Mouse (Mus musculus) limb, embryonic 14.5 days (tissue): ENCODE data around the gene Serpina3m. TPM values are rescaled to one million over a fixed set of nuclear protein-coding genes. Genes with fewer than 3 reads are reported as not detected.

Source experiments
- ATAC-seq: fragments of 200-750 bp; cut with Nextera tagmentation; 2 replicates; pipeline ENCODE4 v1.8.0; 2017; ENCODE audit warnings: low read depth, moderate number of reproducible peaks, moderate TSS enrichment; ENCODE audit not compliant: low FRiP score
- DNase-seq: peaks from one replicate; pipeline ENCODE4 v3.0.0-alpha.2; 2015; ENCODE audit warnings: low spot score
- H3K27ac ChIP-seq: fragments of 300-500 bp; sonication (generic); replicated peaks from 2 replicates; pipeline ENCODE4 v1.5.1; 2014; ENCODE audit warnings: low read depth, mild to moderate bottlenecking, low read length, moderate library complexity, mixed read lengths
- H3K27me3 ChIP-seq: fragments of 300-500 bp; sonication (generic); 2 replicates; pipeline ENCODE4 v1.6.1; 2014; ENCODE audit warnings: low read length, mixed read lengths; ENCODE audit not compliant: control insufficient read depth, insufficient read depth
- H3K36me3 ChIP-seq: fragments of 300-500 bp; sonication (generic); 2 replicates; pipeline ENCODE4 v1.6.1; 2014; ENCODE audit warnings: mild to moderate bottlenecking, low read length, moderate library complexity, mixed read lengths; ENCODE audit not compliant: control insufficient read depth, insufficient read depth
- H3K4me1 ChIP-seq: fragments of 300-500 bp; sonication (generic); 2 replicates; pipeline ENCODE4 v1.6.1; 2014; ENCODE audit warnings: antibody characterized with exemption, low read length, mixed read lengths; ENCODE audit not compliant: control insufficient read depth, insufficient read depth
- H3K4me2 ChIP-seq: fragments of 300-500 bp; sonication (generic); replicated peaks from 2 replicates; pipeline ENCODE4 v1.6.1; 2014; ENCODE audit warnings: low read depth, mild to moderate bottlenecking, low read length, moderate library complexity; ENCODE audit not compliant: severe bottlenecking
- H3K4me3 ChIP-seq: fragments of 300-500 bp; sonication (generic); replicated peaks from 2 replicates; pipeline ENCODE4 v1.5.1; 2014; ENCODE audit warnings: low read length
- H3K9ac ChIP-seq: fragments of 300-500 bp; sonication (generic); 2 replicates; pipeline ENCODE4 v1.6.1; 2014; ENCODE audit warnings: mild to moderate bottlenecking, low read depth, low read length, moderate library complexity; ENCODE audit not compliant: severe bottlenecking
- H3K9me3 ChIP-seq: fragments of 300-500 bp; sonication (generic); 2 replicates; pipeline ENCODE4 v1.6.1; 2016; ENCODE audit warnings: low read length; ENCODE audit not compliant: control insufficient read depth
- POLR2A ChIP-seq: fragments of 200-500 bp; IDR thresholded peaks from 2 replicates; pipeline ENCODE4 v1.8.0; 2012; ENCODE audit warnings: inconsistent platforms, mild to moderate bottlenecking, moderate library complexity, borderline replicate concordance; ENCODE audit not compliant: insufficient read depth, insufficient read length; ENCODE audit errors: extremely low read depth
- WGBS: fragments of 180-500 bp; shearing (Covaris S2); extraction: QIAGEN DNeasy Blood & Tissue Kit; methylation state at CpG from one replicate; pipeline ENCODE4 v1.1.7; 2014; 5-methylcytosine and 5-hydroxymethylcytosine counted together
- polyA plus RNA-seq, 2 experiments: library from polyadenylated mRNA; depleted of rRNA in 1 of 2; stranded (reverse) in 1 of 2; unstranded in 1 of 2; fragments of >200 nt; fragmentation: Nextera tagmentation in 1 of 2; extraction: Ambion mirVana in 1 of 2; gene quantifications; 2 replicates each; pipeline versions ENCODE4 v1.2.1 to v1.2.3; 2012 to 2014

The Serpina3m gene
- polyA plus RNA-seq, 2 experiments: not detected

DNA sequence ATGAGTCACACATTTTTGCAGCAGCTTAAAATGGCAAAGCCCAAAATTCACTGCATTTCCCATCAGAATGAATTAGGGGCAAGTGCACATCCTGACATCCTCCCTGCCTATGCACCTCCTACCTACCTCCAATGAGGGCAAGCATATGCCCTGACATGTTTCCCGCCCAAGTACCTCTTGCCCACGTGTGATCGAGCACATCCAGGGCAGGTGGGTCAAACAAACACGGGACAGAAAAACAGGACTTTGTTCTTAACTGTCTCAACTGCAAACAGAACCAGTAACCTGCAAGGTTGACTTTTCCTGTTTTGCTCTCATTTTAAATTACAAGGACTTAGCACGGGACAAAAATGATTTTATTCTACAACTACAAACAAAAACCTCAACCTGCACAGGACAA lies 65.7 kb downstream of the Serpina3m start:
- Histone ChIP-seq H3K4me1 (no peaks in the 10 kb centered on the region), H3K27me3 (no peaks in the 10 kb centered on the region), H3K4me2 (no peak overlapping the region), H3K4me3 (no peak overlapping the region), H3K36me3 (no peaks in the 10 kb centered on the region), H3K9ac (no peak overlapping the region), H3K9me3 (no peaks in the 10 kb centered on the region), H3K27ac (no peak overlapping the region)
- 69% methylated on average over 5 of the region's 5 CpGs for WGBS
- no peak for TF ChIP-seq POLR2A
- no peak for DNase-seq
- ATAC-seq: no peak

- Histone ChIP-seq H3K4me3 (no peak within 1 kb of the TSS), H3K9me3 (no peaks in the 10 kb centered on the region), H3K27me3 (no peaks in the 10 kb centered on the region), H3K4me1 (no peaks in the 10 kb centered on the region), H3K9ac (no peak within 1 kb of the TSS), H3K4me2 (no peak within 1 kb of the TSS), H3K27ac (no peak within 1 kb of the TSS), H3K36me3 (no peaks in the 10 kb centered on the region)
- WGBS: 52% methylated on average over 4 of the region's 4 CpGs
- no peak for ATAC-seq
- no peak for DNase-seq
- no peak for TF ChIP-seq POLR2A
Observed at GRCm38 (mm10) chr12:104406454-104406885, 68.2 kb downstream of the Serpina3m start, which contains the start of gene Serpina3n. TSS of gene Serpina3n (plus strand) at chr12:104406729.

GRCm38 (mm10) chr12:104412507-104412906 lies 74.2 kb downstream of the Serpina3m start:
- TF ChIP-seq POLR2A: no peak
- WGBS: 80% methylated on average over 6 of the region's 6 CpGs
- no peak for ATAC-seq

DNA sequence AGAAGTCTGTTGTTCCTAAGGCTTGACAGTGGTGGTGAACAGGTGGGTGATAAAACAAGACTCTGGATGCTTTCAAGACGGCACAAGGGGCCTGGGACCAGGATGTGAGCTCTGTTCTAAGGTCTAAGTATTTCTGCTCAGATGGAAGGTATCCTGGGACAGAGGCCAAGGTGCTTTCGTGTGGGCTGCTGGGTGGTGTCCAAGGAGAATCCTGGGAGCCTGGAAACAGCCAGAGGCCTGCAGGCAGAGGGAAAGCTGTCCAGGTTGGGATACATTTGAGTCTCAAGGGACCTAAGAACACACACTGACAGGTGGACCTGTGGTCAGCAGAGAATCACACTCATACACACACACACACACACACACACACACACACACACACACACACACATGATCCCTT lies 76.3 kb downstream of the Serpina3m start:
- Histone ChIP-seq H3K9me3 (no peaks in the 10 kb centered on the region), H3K27ac (no peak overlapping the region), H3K36me3 (no peaks in the 10 kb centered on the region), H3K4me2 (no peak overlapping the region), H3K4me1 (peaks cover 4% of the 10 kb centered on the region), H3K4me3 (no peak overlapping the region), H3K9ac (no peak overlapping the region), H3K27me3 (no peaks in the 10 kb centered on the region)
- ATAC-seq: no peak
- whole genome bisulfite sequencing: 47% methylated on average over 2 of the region's 2 CpGs
- no peak for TF ChIP-seq POLR2A
- DNase-seq: no peak

More at GRCm38 (mm10) chr12:104412507-104412906, 74.2 kb downstream of the Serpina3m start:
- Histone ChIP-seq H3K4me3 (no peak overlapping the region), H3K4me1 (peaks cover 4% of the 10 kb centered on the region), H3K27me3 (no peaks in the 10 kb centered on the region), H3K27ac (no peak overlapping the region), H3K4me2 (no peak overlapping the region), H3K36me3 (no peaks in the 10 kb centered on the region), H3K9ac (no peak overlapping the region), H3K9me3 (no peaks in the 10 kb centered on the region)
- DNase-seq: no peak

- TF ChIP-seq POLR2A: no peak
- peak; percentile 67 for DNase-seq
- no peak overlapping the region for H3K4me3 ChIP-seq
- ATAC-seq: peak; percentile 58
- no peaks in the 10 kb centered on the region for H3K36me3 ChIP-seq
- WGBS: 51% methylated on average over 6 of the region's 6 CpGs
- no peaks in the 10 kb centered on the region for H3K9me3 ChIP-seq
- H3K27me3 ChIP-seq: no peaks in the 10 kb centered on the region
- H3K9ac ChIP-seq: no peak overlapping the region
- H3K4me2 ChIP-seq: no peak overlapping the region
- peaks cover 4% of the 10 kb centered on the region for H3K4me1 ChIP-seq
- 0 out of 2 replicates have a peak overlapping the region, but pooled peaks have one; percentile 33 for H3K27ac ChIP-seq
Observed at GRCm38 (mm10) chr12:104415625-104416315, 77.5 kb downstream of the Serpina3m start.
